Mouse (Mus musculus): ENCODE measurements around the gene Etfdh. TPM values are rescaled to one million over a fixed set of nuclear protein-coding genes. Genes with fewer than 3 reads are reported as not detected.
"Not testable (repeated sequence)": the region's sequence is repeated elsewhere in the genome, so short reads cannot be mapped to it uniquely, and the experiment has no call there.

Etfdh gene
- total RNA-seq, 2 experiments from 2014 or later: 175 to 219 TPM

- no peak for DNase-seq
Observed at GRCm38 (mm10) chr3:79577606-79578005, 51.7 kb downstream of the Etfdh start.

GRCm38 (mm10) chr3:79576865-79577264 is 52.4 kb downstream of the Etfdh start:
- DNase-seq: no peak

GRCm38 (mm10) chr3:79576468-79576816 is 52.9 kb downstream of the Etfdh start:
- no peak for DNase-seq

DNA sequence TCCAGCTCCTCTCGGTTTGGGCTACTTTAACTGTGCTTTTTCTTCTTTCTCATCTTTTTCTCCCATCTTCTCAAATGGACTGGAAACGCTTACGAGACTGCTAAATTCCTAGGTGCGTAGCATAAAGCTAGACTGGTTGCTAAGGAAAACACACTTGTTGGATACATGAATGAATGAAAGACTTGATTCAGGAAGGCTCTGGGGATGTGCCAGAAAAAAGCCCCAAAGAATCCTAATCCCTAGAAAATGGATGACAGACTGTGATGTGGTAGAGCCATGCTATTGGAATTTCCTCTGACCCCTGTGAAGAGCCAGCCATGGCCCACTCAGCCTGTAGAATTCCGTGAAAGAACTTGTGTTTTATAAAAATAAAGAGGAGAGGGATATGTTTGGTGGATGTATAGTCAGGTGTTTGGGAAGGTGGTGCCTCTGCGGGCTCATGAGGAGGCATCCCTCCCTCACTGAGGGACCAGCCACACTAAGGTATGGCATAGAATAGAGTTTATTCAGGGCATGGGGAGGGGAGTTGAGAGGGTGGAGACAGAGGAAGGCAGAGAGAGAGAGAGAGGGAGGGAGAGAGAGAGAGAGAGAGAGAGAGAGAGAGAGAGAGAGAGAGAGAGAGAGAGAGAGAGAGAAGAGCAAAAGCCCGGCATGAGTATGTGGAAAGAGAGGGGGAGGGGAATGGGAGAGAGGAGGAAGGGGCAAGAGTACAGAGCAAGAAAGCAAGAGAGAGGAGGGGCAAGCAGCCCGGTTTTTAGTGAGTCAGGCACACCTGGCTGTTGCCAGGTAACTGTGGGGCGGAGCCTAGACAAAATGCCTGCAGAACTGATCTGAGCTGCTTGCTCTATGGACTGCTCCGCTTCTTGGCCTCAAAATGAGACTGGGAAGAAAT is 53.5 kb downstream of the Etfdh start:
- no peak for DNase-seq

GRCm38 (mm10) chr3:79574336-79574735 is 55.0 kb downstream of the Etfdh start:
- no peak for DNase-seq

- DNase-seq: not testable (repeated sequence)
Observed at GRCm38 (mm10) chr3:79573376-79573775, 55.9 kb downstream of the Etfdh start.

- DNase-seq: no peak
Observed at GRCm38 (mm10) chr3:79572399-79572798, 56.9 kb downstream of the Etfdh start.

GRCm38 (mm10) chr3:79569351-79569681 is 60.0 kb downstream of the Etfdh start:
- no peak for DNase-seq

- no peak for DNase-seq
Observed at GRCm38 (mm10) chr3:79568629-79569350, 60.5 kb downstream of the Etfdh start.

DNA sequence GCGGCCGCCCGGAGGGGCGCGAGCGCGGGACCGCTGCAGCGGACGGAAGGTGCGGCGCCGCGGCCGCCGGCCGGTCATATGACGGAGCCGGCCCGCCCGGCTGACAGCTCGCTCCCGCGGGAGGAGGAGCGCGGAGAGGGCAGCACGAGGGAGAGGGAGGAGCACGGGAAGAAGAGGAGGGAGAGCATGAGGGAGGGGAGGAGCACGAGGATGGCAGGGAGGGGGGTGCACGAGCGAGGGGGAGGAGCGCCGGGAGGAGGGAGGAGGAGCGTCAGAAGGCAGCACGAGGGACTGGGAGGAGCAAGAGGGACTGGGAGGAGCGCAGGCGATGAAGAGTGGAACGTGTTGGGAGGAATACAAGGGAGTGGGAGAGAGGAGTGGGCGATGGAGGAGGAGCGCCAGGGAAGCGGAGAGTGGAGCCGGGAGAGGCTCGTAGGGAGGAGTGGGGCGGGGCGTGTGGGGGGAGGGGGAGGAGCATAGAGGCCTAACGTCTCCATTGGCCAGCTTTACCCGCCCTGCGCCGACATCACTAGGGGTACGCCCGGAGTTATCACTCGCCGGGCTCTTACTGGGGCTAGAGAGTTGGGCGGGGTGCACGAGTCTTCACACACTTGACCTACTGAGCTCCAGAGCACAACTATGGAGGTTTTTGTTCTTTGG is 61.5 kb downstream of the Etfdh start, which contains the start of gene Fnip2:
Fnip2 (minus strand) TSS at position 94 of the 660 bp plus-strand sequence.
- DNase-seq: peak; percentile 92 to 94

GRCm38 (mm10) chr3:79566716-79567691 is 62.3 kb downstream of the Etfdh start:
- no peak for DNase-seq

DNA sequence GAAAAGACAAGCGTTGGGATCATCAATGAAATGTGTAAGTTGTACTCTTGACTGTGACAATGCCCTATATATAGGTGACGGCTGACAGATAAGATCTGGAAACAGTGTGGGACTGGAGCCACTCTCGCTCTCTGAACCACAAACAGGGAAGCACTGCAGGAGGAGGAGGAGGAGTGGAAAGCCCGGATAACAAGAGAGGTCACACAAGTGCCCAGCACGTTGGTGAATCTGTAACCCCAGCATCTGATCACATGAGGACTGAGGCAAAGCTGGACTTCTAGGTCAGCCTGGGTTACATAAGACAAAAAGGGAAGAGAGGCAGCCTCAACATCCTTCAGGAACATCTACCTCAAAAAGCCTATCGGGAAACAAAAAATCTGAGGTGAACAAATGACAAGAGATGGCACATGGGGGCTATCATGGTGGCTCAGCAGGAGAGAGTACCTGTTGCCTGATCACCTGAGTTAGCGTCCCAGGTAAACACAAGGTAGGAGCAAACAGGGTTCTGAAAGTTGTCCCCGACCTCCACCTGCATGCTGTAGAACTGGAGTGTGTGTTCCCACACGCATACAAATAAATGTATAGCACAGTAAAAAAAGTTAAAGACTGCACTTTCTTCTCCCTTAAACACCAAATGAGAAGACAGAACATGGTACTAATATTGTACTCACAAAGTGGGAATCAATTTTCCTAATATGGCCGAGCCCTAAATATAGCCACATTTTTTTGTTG is 64.3 kb downstream of the Etfdh start:
- no peak for DNase-seq

- DNase-seq: no peak
Observed at GRCm38 (mm10) chr3:79563511-79563910, 65.8 kb downstream of the Etfdh start.

DNA sequence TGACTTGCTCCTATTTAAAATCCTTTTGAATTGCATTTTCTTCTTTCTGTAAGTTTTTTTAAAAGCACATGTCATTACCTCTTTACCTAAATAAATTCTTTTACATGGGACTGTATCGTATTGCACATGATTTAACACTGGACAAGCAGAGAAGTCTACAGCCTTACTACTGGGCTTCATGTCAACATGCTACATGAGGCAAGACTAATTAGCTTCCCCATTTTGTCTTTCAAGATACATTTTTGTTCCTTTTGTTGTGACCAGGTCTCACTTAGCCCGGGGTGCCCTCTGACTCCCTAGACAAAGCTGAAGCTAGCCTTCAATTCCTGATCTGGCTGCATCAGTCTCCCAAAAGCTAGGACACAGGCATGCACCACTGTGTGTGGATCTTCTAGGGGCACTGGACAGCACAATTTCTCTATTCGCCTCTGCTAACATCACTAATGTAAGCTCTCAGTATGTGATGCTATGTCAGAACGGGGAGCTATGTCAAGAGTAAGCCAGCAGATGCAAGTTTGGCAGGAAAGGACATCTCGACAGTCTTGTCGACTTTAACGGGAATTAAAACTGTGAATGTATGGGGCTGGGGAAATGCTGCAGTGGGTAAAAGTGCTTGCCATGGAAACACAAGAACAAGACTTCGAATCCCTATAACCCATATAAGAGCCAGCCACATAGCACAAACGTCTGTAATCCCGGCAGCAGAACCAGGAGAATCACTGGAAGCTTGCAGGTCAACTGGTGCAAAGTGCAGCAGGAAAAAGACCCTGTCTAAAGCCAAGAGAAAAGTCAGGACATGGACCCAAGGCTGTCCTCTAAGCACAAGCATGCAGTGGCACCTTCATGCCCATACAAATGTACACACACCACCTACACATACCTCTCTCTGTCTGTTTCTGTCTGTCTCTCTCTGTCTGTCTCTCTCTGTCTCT is 67.2 kb downstream of the Etfdh start:
- no peak for DNase-seq

DNA sequence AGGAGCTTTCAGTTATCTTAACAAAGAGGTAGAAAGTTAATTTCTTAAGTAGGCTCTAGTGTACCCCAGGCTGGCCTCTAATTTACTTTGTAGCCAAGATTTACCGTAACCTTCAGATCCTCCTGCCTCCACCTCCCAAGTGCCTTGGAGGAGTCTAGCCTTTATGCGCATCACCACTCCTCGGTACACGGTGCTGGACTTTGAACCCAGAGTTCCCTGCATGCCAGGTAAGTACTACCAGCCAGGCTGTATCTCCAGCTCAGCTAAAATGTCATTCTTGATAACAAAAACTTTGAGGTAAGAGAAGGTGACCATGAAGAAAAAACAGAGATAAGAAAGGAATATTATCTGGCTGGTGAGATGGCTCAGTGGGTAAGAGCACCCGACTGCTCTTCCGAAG is 68.7 kb downstream of the Etfdh start:
- no peak for DNase-seq

DNA sequence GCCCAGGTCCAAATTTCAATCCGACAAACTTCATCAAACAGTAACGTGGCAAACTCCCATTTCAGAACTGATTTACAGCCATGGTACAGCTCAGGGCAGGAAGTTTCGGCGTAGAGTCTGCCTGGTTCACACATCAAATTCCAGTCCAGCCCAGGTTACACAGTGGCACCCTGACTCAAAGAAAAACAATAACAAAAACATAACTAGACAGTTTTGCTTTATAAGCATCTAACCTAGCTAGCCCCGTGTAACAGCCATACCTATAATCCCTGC is 69.6 kb downstream of the Etfdh start:
- DNase-seq: no peak

- peak; percentile 35 to 51 for DNase-seq
Observed at GRCm38 (mm10) chr3:79559021-79559772, 70.1 kb downstream of the Etfdh start.

DNA sequence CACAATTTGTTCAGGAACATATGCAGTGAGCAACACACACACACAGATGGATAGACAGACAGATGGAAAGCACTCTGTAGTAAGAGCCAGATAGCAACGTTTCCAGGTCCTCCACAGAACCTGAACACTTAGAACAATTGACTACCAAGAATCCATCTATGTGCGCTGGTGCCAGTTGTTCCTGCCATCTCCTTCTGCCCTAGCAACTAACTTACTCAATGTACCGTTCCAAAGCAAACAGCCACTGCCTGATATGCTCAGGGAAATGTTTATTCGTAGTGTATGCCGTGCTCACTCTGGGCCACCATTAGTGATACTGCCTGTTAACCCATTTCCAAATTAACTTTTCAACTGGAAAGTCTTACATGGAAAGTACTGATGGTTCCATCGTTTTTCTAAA is 74.2 kb downstream of the Etfdh start:
- DNase-seq: no peak

All from adrenal gland, postnatal 36 days (tissue).